Mouse (Mus musculus) T-helper 1 cell (primary cell): Measurements from ENCODE around the gene Ispd.

Experiments
- in situ Hi-C: fragments of 300-600 bp; cut with MboI, MseI; formaldehyde crosslinking; loops from one replicate; pipeline ENCODE4 v1.15.1; 2025; ENCODE audit warnings: high pct_unique_total_duplicates

Ispd gene

GRCm38 (mm10) chr12:36468325-36469044 lies 87.2 kb downstream of the Ispd start:
- in situ Hi-C loops = no loop called here

DNA sequence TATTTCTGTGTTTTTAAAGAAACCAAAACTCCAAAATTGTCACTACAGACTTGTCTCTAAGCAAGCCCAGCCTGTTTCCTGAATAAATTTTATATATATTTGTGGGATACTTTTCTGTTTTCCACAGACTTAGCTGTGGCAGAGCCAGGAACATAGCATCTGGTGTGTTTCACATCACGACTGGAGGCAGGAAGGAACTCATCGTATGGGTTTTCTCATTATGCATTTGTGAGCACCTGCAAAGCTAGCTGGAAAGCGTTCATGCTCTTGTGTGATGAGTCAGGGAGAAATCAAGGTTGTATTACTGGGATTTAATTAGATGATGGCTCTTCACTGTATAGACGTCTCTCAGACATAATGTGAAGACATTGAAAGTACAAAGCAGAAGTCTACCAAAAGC lies 90.2 kb downstream of the Ispd start:
- in situ Hi-C loops = no loop called here

DNA sequence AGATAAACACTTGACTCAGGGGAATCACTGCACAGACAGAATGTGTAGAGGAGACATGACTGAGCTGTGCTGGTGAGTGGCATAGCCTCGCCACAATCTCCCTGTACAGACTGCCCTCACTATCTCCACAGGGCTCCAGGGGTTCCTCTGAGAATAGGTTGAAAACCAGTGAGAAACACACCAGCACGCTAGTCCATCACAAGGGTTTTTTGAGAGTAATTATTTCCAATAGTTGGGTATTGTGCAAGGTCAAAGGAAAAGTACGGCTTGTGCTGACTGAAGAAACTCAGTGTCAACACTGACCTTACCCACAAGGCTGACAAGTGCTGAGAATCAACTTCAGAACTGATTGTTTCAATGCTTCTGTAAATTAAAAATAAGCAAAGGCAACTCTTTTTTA lies 92.9 kb downstream of the Ispd start:
- in situ Hi-C loops = no loop called here

DNA sequence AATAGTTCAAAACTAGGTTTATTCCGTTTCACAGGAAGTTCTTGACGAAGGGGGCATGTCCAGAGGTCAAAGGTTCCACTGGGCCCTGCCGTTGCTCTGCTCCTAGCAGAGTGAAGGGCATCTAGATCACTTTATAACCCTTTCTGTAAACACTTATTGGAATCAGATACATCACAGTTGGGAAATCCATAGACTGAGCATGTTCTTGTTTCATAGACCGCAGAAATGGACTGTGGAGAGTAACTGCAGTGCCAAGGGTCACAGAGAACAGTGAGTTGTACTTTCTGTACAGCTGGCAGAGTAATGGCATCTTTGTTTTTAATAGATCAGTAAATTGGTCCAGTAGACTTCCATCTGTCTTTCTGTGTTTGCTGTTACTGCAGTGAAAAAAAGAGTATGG lies 94.0 kb downstream of the Ispd start:
- in situ Hi-C loops = no loop called here

GRCm38 (mm10) chr12:36476476-36476875 lies 95.2 kb downstream of the Ispd start:
- in situ Hi-C loops = no loop called here

GRCm38 (mm10) chr12:36477501-36477900 lies 96.3 kb downstream of the Ispd start:
- in situ Hi-C loops = no loop called here

GRCm38 (mm10) chr12:36477926-36478325 lies 96.7 kb downstream of the Ispd start:
- in situ Hi-C loops = no loop called here

DNA sequence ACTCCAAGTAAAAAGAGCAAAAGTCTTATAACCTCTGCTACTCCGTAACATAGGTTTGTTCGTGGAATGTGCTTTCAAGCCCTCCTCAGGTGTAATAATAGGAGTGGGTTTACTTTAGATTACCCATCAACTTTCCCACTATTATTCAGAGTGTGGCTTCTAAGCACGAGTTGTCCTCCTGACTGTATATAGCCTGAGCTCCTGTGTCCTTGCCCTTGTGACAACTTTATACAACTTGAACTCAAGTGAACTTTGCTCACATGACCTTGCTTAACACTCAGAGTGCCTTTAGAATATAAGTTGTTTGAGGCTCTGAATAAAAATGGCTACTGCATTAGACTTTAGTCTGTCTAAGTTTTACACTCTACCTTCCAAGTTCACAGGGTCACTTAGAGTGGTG lies 100.5 kb downstream of the Ispd start:
- in situ Hi-C loops = no loop called here

DNA sequence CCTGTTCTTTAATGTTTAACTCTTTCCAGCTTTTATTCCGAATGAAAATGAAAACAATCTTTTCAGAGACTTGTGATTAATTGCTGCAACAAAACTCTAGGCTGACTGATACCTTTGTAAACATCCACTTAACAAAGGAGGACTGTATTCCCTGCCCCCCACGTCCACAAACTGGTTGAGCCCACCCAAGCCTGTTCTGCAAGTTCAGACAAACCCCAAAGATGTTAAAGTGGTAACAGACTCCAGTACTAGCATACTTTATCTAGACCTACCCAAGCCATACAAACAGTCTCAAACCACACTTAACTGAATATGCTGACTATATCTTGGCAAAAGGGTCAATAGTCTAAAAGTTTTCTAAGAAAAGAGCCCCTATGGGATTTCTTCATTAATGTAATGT lies 102.1 kb downstream of the Ispd start:
- in situ Hi-C loops = no loop called here

- in situ Hi-C loops = no loop called here
Observed at GRCm38 (mm10) chr12:36497565-36497964, 116.3 kb downstream of the Ispd start.

GRCm38 (mm10) chr12:36507111-36507903 lies 126.1 kb downstream of the Ispd start:
- in situ Hi-C loops = no loop called here

DNA sequence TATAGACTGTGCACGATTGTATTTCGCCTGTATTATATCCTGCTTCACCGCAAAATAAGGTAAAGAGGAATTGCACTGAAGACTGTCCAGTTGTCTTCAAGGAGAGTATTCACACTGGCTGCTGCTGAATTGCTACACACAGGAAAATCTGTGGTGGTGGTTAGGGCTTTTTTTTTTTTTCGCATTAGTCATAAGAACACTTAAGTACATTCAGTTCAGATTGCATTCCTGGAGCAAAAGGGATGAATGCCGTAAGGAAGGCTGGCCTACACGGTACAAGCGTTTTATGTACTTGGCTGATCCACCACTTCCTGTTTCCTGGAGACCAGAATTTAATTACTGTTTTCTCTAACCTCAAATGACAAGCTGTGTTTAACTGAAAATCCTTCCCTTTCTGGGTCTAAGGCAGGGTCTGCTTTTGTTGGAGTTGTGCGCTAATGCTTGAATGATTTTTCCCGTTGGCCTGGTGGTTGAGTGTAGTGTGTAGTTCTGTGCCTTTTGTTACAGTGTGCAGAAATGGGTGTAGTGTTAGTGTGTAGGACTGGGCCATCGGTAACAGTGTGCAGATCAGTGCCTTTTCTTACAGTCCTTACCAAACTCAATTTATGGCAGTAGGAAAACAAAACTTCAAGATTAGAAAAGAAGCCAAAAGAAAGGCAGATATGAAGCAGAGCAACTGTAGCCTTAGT lies 128.8 kb downstream of the Ispd start:
- in situ Hi-C loops = no loop called here

- in situ Hi-C loops = no loop called here
Observed at GRCm38 (mm10) chr12:36521774-36522173, 140.5 kb downstream of the Ispd start.

DNA sequence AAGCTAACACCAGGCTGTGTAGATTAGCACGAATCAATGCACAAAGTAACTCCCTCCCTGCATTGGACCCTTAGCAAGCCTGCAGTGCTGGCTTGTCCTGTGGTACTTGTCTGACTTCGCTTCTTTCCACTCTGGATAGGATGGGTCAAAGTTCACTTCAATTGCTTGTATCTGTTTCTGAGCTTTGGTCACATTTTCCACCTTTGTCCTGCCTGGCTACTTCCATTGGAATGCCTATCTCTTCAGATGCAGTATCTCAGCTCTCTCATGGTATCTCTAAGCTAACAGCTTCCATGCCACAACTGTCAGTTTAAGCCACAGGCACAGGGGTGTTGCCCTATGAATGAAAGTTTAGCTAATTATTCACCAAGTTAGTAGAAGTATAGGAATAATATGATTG lies 142.3 kb downstream of the Ispd start:
- in situ Hi-C loops = no loop called here

DNA sequence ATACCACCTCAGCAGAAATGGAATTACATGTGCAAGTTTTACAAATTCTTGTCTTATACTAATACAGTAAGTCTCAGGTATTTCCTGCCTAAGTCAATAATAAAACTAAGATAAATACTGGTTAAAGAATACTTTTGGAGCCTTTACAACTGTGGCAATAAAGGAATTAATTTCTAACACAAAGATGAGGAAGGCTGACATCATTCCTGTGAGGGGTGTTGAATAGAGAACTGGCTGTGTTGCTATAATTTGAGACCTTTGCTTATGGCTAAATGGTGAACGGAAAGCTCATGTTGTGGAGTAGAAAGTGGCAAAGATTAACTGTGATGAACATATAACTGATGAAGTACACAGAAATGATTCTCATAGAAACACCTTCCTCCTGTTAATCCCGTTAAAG lies 149.7 kb downstream of the Ispd start:
- in situ Hi-C loops = no loop called here

GRCm38 (mm10) chr12:36531421-36532072 lies 150.3 kb downstream of the Ispd start:
- in situ Hi-C loops = no loop called here

DNA sequence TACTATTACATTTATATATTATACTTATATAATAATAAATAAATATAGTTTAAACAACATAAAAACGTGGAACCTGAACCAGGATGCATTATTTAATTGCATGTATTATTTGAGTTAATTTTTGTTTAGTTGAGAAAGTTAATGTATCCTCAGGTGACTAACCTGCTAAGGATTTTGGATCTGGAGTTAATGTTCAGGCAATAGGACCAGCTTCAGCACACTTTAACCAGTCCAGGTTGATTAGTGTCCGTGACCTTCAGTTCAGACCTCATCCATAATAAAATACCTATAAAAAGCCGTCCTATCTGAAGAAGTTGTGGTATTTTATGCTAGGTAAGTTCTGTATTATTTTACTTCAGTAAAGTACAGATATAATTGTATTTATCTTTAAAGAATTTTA lies 151.3 kb downstream of the Ispd start:
- in situ Hi-C loops = no loop called here

GRCm38 (mm10) chr12:36533160-36533900 lies 152.1 kb downstream of the Ispd start:
- in situ Hi-C loops = no loop called here

GRCm38 (mm10) chr12:36534589-36534988 lies 153.3 kb downstream of the Ispd start:
- in situ Hi-C loops = no loop called here

- in situ Hi-C loops = no loop called here
Observed at GRCm38 (mm10) chr12:36545318-36545717, 164.1 kb downstream of the Ispd start.

GRCm38 (mm10) chr12:36549474-36549873 lies 168.2 kb downstream of the Ispd start:
- in situ Hi-C loops = no loop called here
